Mouse (Mus musculus) heart, embryonic 16.5 days (tissue): ENCODE measurements around the gene Htr6. TPM values are rescaled to one million over a fixed set of nuclear protein-coding genes. Genes with fewer than 3 reads are reported as not detected.

Experiments used
- ATAC-seq: fragments of 200-750 bp; cut with Nextera tagmentation; replicated peaks from 2 replicates; pipeline ENCODE4 v1.8.0; 2017; ENCODE audit warnings: moderate number of reproducible peaks; ENCODE audit not compliant: insufficient read depth, low FRiP score; ENCODE audit errors: extremely low read depth
- H3K27ac ChIP-seq: fragments of 300-500 bp; sonication (generic); 2 replicates; pipeline ENCODE4 v1.5.1; 2014; ENCODE audit warnings: mild to moderate bottlenecking, low read length, control low read depth, moderate library complexity
- H3K27me3 ChIP-seq: fragments of 300-500 bp; sonication (generic); 2 replicates; pipeline ENCODE4 v1.6.1; 2014; ENCODE audit warnings: low read length, mixed read lengths; ENCODE audit not compliant: control insufficient read depth, insufficient read depth
- H3K36me3 ChIP-seq: fragments of 300-500 bp; sonication (generic); 2 replicates; pipeline ENCODE4 v1.6.1; 2014; ENCODE audit not compliant: control insufficient read depth, insufficient read depth
- H3K4me1 ChIP-seq: fragments of 300-500 bp; sonication (generic); 2 replicates; pipeline ENCODE4 v1.6.1; 2014; ENCODE audit warnings: low read length, mixed read lengths; ENCODE audit not compliant: control insufficient read depth, insufficient read depth
- H3K4me2 ChIP-seq: fragments of 300-500 bp; sonication (generic); 2 replicates; pipeline ENCODE4 v1.6.1; 2014; ENCODE audit warnings: low read depth, mild to moderate bottlenecking, control low read depth, low read length
- H3K4me3 ChIP-seq: fragments of 300-500 bp; sonication (generic); 2 replicates; pipeline ENCODE4 v1.5.1; 2014; ENCODE audit warnings: mild to moderate bottlenecking, control low read depth, low read length
- H3K9ac ChIP-seq: fragments of 300-500 bp; sonication (generic); 2 replicates; pipeline ENCODE4 v1.6.1; 2014; ENCODE audit warnings: low read length, control low read depth
- H3K9me3 ChIP-seq: fragments of 300-500 bp; sonication (generic); replicated peaks from 2 replicates; pipeline ENCODE4 v1.6.1; 2016; ENCODE audit warnings: low read length; ENCODE audit not compliant: control insufficient read depth
- WGBS: fragments of 180-500 bp; shearing (Covaris S2); extraction: QIAGEN DNeasy Blood & Tissue Kit; methylation state at CpG from one replicate; pipeline ENCODE4 v1.1.7; 2014; 5-methylcytosine and 5-hydroxymethylcytosine counted together
- polyA plus RNA-seq: library from polyadenylated mRNA; unstranded; fragments of >200 nt; fragmentation: Nextera tagmentation; extraction: Ambion mirVana; gene quantifications from 2 replicates; pipeline ENCODE4 v1.2.1, GENCODE M21; 2015

Htr6 gene
- polyA plus RNA-seq, 1 experiment from 2014 or later: not detected

GRCm38 (mm10) chr4:139046354-139046753, 29.0 kb downstream of the Htr6 start:
- Histone ChIP-seq H3K27me3 (no peaks in the 10 kb centered on the region), H3K9me3 (peaks cover 3% of the 10 kb centered on the region; the same call in 1 of the 2 replicates), H3K4me2 (no peak overlapping the region), H3K9ac (no peak overlapping the region), H3K27ac (no peak overlapping the region), H3K36me3 (no peaks in the 10 kb centered on the region), H3K4me1 (no peaks in the 10 kb centered on the region), H3K4me3 (no peak overlapping the region)
- 72% methylated on average over 5 of the region's 5 CpGs for WGBS
- no peak for ATAC-seq

GRCm38 (mm10) chr4:139044566-139044965, 30.8 kb downstream of the Htr6 start:
- no peaks in the 10 kb centered on the region for H3K4me1 ChIP-seq
- no peak overlapping the region for H3K4me2 ChIP-seq
- H3K36me3 ChIP-seq: no peaks in the 10 kb centered on the region
- H3K9ac ChIP-seq: no peak overlapping the region
- peaks cover 3% of the 10 kb centered on the region; the same call in 1 of the 2 replicates for H3K9me3 ChIP-seq
- H3K27ac ChIP-seq: no peak overlapping the region
- WGBS: 87% methylated on average over 5 of the region's 5 CpGs
- no peaks in the 10 kb centered on the region; the same call in 1 of the 2 replicates for H3K27me3 ChIP-seq
- ATAC-seq: no peak
- H3K4me3 ChIP-seq: no peak overlapping the region

DNA sequence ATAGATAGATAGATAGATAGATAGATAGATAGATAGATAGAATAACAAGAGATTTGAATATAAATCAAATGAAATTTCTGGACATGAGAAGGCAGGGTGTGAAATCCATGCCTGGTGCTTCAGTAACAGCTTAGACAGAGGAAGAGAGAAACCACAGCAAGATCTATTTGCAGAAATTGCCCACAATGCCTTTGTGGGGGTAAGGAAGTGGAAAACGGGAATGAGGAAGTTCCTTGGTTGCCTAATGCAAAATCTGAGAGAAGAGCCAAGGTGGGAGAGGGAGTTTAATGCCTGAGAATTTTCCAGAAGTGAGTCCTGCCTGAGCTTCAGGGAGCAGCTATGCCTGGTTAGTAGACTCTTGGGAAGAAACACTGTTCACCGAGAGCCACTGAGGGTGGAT, 31.8 kb downstream of the Htr6 start:
- no peaks in the 10 kb centered on the region for H3K4me1 ChIP-seq
- no peak for ATAC-seq
- H3K27me3 ChIP-seq: peaks cover 2% of the 10 kb centered on the region; the same call in 1 of the 2 replicates
- H3K4me2 ChIP-seq: no peak overlapping the region
- no peaks in the 10 kb centered on the region for H3K36me3 ChIP-seq
- no peak overlapping the region for H3K4me3 ChIP-seq
- H3K9ac ChIP-seq: no peak overlapping the region
- peaks cover 3% of the 10 kb centered on the region; the same call in 1 of the 2 replicates for H3K9me3 ChIP-seq
- 63% methylated on average over 2 of the region's 2 CpGs for WGBS
- H3K27ac ChIP-seq: no peak overlapping the region

GRCm38 (mm10) chr4:139042611-139043010, 32.8 kb downstream of the Htr6 start:
- H3K4me3 ChIP-seq: no peak overlapping the region
- peaks cover 9% of the 10 kb centered on the region for H3K4me1 ChIP-seq
- H3K9ac ChIP-seq: no peak overlapping the region
- H3K27me3 ChIP-seq: peaks cover 4% of the 10 kb centered on the region; the same call in 1 of the 2 replicates
- no peaks in the 10 kb centered on the region for H3K36me3 ChIP-seq
- WGBS: 72% methylated on average over 5 of the region's 5 CpGs
- no peak for ATAC-seq
- no peak overlapping the region for H3K4me2 ChIP-seq
- H3K27ac ChIP-seq: no peak overlapping the region
- peaks cover 3% of the 10 kb centered on the region; the same call in 1 of the 2 replicates for H3K9me3 ChIP-seq

DNA sequence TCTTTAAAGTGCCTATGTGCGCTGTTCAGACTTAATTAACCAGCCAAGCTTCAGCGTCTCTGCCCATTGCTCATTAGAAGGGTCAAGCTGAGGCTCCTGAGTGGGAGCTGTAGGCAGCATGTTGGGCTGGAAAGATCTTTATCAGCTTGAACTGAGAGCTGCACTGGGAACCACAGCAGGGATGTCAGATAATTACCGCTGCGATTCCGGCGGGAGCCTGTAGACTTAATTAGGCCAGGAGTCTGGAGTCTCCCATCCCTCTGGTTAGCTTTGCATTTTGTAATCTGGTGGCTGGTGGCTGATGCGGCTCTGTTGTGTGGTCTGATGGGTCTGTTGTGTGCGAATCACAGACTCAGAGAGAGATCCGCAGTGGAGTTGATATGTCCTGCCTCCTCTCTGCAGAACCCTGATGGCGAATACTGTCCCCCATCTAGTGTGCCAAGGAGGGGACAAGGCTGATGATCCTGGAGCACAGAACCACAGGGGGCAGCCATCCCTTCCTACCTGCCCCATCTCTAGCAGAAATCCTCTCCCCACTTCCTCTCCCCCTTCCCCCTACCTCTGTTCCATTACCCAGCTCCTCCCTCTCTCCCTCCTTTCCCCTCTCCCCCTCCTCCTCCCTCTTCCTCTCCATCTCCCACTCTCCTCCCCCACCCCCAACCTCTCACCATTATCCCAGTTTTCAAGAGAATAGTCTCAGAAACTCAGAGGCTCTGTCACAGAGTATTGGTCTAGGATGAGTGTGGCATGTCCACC, 35.1 kb downstream of the Htr6 start:
- WGBS: 20% methylated on average over 10 of the region's 10 CpGs
- Histone ChIP-seq H3K36me3 (peaks cover 6% of the 10 kb centered on the region; the same call in 1 of the 2 replicates), H3K27me3 (peaks cover 4% of the 10 kb centered on the region; the same call in 1 of the 2 replicates), H3K4me2 (no peak overlapping the region), H3K4me3 (no peak overlapping the region), H3K4me1 (peaks cover 12% of the 10 kb centered on the region), H3K9ac (no peak overlapping the region), H3K9me3 (peaks cover 10% of the 10 kb centered on the region), H3K27ac (no peak overlapping the region)
- ATAC-seq: no peak

DNA sequence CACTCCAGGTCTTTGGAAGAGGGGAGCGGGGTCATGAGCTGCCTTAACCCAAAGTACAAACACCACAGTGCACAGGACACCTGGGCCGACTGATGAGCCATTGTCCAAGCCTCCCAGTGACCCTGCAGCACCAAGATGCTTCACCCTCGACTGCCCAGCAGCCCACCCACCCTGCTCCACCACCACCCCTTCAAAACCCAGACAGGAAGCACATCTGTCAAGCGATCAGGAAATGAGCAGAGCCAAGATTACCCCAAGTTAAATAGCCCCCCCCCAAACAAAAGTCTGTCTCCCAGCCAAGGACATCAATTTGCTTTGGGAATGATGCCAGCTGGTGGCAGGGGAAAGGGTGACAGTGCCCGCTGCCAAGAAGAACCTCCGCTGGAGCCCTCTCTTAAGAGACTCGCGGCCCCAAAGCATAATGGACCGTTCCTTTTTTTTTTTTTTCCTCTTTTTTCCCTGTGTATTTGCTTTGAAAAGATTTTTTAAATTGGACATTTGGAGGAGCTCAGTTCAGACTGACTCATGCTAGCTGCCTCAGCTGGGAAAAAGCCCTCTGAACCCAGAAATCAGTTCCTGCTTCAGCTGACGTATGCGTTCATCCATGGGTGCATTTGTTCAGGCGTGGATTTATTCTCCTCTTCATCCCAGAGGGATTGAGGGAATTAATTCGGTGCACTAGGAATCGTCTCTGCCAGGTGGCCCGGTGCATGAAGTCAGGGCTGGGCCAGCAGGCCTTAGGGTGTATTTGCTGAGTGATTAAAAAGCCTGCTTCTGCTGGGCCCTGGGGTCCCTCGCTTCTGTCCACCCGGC, 37.4 kb downstream of the Htr6 start:
- Histone ChIP-seq H3K4me1 (peaks cover 26% of the 10 kb centered on the region), H3K27me3 (peaks cover 4% of the 10 kb centered on the region; the same call in 1 of the 2 replicates), H3K27ac (no peak overlapping the region), H3K9ac (no peak overlapping the region), H3K36me3 (peaks cover 6% of the 10 kb centered on the region; the same call in 1 of the 2 replicates), H3K4me2 (no peak overlapping the region), H3K4me3 (no peak overlapping the region), H3K9me3 (peaks cover 7% of the 10 kb centered on the region)
- 57% methylated on average over 17 of the region's 17 CpGs for WGBS
- no peak for ATAC-seq

- Histone ChIP-seq H3K27me3 (peaks cover 4% of the 10 kb centered on the region; the same call in 1 of the 2 replicates), H3K27ac (0 out of 2 replicates have a peak overlapping the region, but pooled peaks have one; percentile 12), H3K4me1 (peaks cover 32% of the 10 kb centered on the region), H3K36me3 (peaks cover 6% of the 10 kb centered on the region; the same call in 1 of the 2 replicates), H3K9ac (no peak overlapping the region), H3K4me2 (no peak overlapping the region), H3K4me3 (no peak overlapping the region), H3K9me3 (peaks cover 7% of the 10 kb centered on the region)
- WGBS: 76% methylated on average over 3 of the region's 3 CpGs
- no peak for ATAC-seq
Measured at GRCm38 (mm10) chr4:139035799-139036198, 39.6 kb downstream of the Htr6 start.

DNA sequence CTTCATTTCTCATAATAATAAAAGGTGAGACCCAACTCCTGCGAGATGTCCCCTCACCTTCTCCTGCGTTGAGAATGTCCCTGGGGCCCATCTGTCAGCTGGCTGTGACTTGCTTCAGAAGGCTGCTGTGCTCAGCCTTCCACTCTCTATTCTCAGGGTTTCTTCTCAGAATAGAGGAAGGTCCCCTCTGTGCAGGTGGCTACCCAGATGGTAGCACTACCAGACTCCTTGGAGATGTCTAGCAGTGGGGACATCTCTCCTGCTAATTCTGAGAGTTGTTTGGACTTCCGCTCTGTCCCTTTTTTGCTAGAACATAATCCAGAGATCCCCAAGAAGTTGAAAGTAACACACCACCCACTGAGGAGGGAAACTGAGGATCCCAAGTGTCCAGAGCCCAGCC, 40.4 kb downstream of the Htr6 start:
- ATAC-seq: no peak
- H3K36me3 ChIP-seq: peaks cover 6% of the 10 kb centered on the region; the same call in 1 of the 2 replicates
- peaks cover 4% of the 10 kb centered on the region; the same call in 1 of the 2 replicates for H3K27me3 ChIP-seq
- no peak overlapping the region for H3K9ac ChIP-seq
- H3K27ac ChIP-seq: no peak overlapping the region
- WGBS: 97% methylated on average over 3 of the region's 3 CpGs
- peaks cover 7% of the 10 kb centered on the region for H3K9me3 ChIP-seq
- H3K4me1 ChIP-seq: peaks cover 32% of the 10 kb centered on the region
- no peak overlapping the region for H3K4me3 ChIP-seq
- H3K4me2 ChIP-seq: no peak overlapping the region
